Mouse (Mus musculus): ENCODE data around the gene Klra1. TPM values are rescaled to one million over a fixed set of nuclear protein-coding genes. Genes with fewer than 3 reads are reported as not detected.

The Klra1 gene
- polyA plus RNA-seq, 1 experiment: not detected

DNA sequence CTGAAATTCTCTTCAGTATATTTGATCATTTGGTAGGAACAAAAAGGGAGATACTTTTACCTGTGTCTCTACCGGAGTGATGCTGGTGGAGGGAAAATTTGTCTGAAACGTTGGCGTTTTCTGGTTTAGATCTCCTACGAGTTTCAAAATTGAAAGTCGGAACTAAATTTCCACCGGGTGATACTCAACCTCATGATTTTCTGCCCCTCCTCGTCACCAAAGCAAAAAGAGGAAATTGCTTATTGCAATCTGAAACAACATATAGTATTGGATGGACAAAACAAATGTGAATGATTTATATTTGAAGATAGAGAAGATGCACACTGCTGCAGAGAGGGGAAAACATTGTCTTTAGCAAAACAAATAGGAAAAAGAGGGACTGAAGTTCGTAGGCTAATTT lies 49.3 kb downstream of the Klra1 start, which contains the start of gene Klra3:
TSS of gene Klra3 (minus strand) at position 164 of the 400 bp plus-strand sequence.
- Histone ChIP-seq H3K4me1 (ENCODE audit: control insufficient read depth, insufficient read depth, insufficient read length, low read length) (no peaks in the 10 kb centered on the region), H3K27me3 (ENCODE audit: control insufficient read depth, insufficient read depth, low read length) (no peaks in the 10 kb centered on the region), H3K36me3 (ENCODE audit: control insufficient read depth, insufficient read depth, low read length) (no peaks in the 10 kb centered on the region), H3K4me3 (ENCODE audit: low read depth, low read length) (no peak within 1 kb of the TSS), H3K27ac (ENCODE audit: insufficient read depth, low read depth, low read length) (no peak within 1 kb of the TSS)
- TF ChIP-seq POLR2A (IDR thresholded peaks at IDR 0.05; ENCODE audit: low read depth, low read length) (no peak), CTCF (IDR thresholded peaks at IDR 0.05; ENCODE audit: extremely low read depth, insufficient read length, insufficient replicate concordance, low read depth, low read length) (no peak)
- WGBS: 84% methylated on average over 8 of the region's 8 CpGs

Other genes with a start within 250 kb of the Klra1 start
- gene Klra9, start 193.8 kb downstream of the Klra1 start, polyA plus RNA-seq (2012; rRNA removed): not detected in 2 replicates
- gene Klra7, start 153.6 kb downstream of the Klra1 start, polyA plus RNA-seq (2012; rRNA removed): not detected in 2 replicates
- not detected in 2 replicates for gene Klra10, start 104.9 kb downstream of the Klra1 start, polyA plus RNA-seq (2012; rRNA removed)
- not detected in 2 replicates for gene Klra3, start 49.3 kb downstream of the Klra1 start, polyA plus RNA-seq (2012; rRNA removed)